Mouse (Mus musculus): Measurements from ENCODE around the gene Ciz1. TPM values are rescaled to one million over a fixed set of nuclear protein-coding genes. Genes with fewer than 3 reads are reported as not detected.

Gene Ciz1
- polyA plus RNA-seq, 1 experiment from 2014 or later = 14.8 TPM

Small RNA genes within 50 kb of the gene (microRNA-seq; reads per million reads assigned to microRNA genes)
- gene Gm23363 (not detected), gene Mir199b (239 reads per million, percentile 60 among the genes with 10 or more reads in this experiment)

Other genes starting within 250 kb of the Ciz1 start
- 6.8 and 7.7 TPM in 2 replicates for gene Prrc2b, start 201.2 kb upstream of the Ciz1 start, polyA plus RNA-seq (2015; fragmentation: Nextera tagmentation; extraction: Ambion mirVana)
- gene Pomt1, start 115.7 kb upstream of the Ciz1 start, polyA plus RNA-seq (2015; fragmentation: Nextera tagmentation; extraction: Ambion mirVana) = 15.4 and 15.6 TPM in 2 replicates
- gene Uck1, start 92.2 kb upstream of the Ciz1 start, polyA plus RNA-seq (2015; fragmentation: Nextera tagmentation; extraction: Ambion mirVana) = 28.0 and 30.1 TPM in 2 replicates
- 7.4 and 8.7 TPM in 2 replicates for gene Golga2, start 64.9 kb upstream of the Ciz1 start, polyA plus RNA-seq (2015; fragmentation: Nextera tagmentation; extraction: Ambion mirVana)
- 218 and 237 TPM in 2 replicates for gene Swi5, start 64.3 kb upstream of the Ciz1 start, polyA plus RNA-seq (2015; fragmentation: Nextera tagmentation; extraction: Ambion mirVana)
- 0.65 and 0.81 TPM in 2 replicates for gene Dnm1, start 1.0 kb downstream of the Ciz1 start, polyA plus RNA-seq (2015; fragmentation: Nextera tagmentation; extraction: Ambion mirVana)
- gene 1110008P14Rik, start 29.6 kb downstream of the Ciz1 start, polyA plus RNA-seq (2015; fragmentation: Nextera tagmentation; extraction: Ambion mirVana) = 35.3 and 39.2 TPM in 2 replicates
- 18.0 and 22.8 TPM in 2 replicates for gene Lcn2, start 35.9 kb downstream of the Ciz1 start, polyA plus RNA-seq (2015; fragmentation: Nextera tagmentation; extraction: Ambion mirVana)
- gene Ptges2, start 43.6 kb downstream of the Ciz1 start, polyA plus RNA-seq (2015; fragmentation: Nextera tagmentation; extraction: Ambion mirVana) = 14.1 and 15.5 TPM in 2 replicates
- gene Naif1, start 98.1 kb downstream of the Ciz1 start, polyA plus RNA-seq (2015; fragmentation: Nextera tagmentation; extraction: Ambion mirVana) = 2.2 and 2.4 TPM in 2 replicates
- gene Slc25a25, start 99.1 kb downstream of the Ciz1 start, polyA plus RNA-seq (2015; fragmentation: Nextera tagmentation; extraction: Ambion mirVana) = 8.7 and 9.2 TPM in 2 replicates
- 1.0 and 1.1 TPM in 2 replicates for gene Fam102a, start 183.0 kb downstream of the Ciz1 start, polyA plus RNA-seq (2015; fragmentation: Nextera tagmentation; extraction: Ambion mirVana)
- 60.4 and 64.2 TPM in 2 replicates for gene Dpm2, start 218.5 kb downstream of the Ciz1 start, polyA plus RNA-seq (2015; fragmentation: Nextera tagmentation; extraction: Ambion mirVana)
- gene Pip5kl1, start 222.5 kb downstream of the Ciz1 start, polyA plus RNA-seq (2015; fragmentation: Nextera tagmentation; extraction: Ambion mirVana) = 0.10 TPM in 1 of 2 replicates, not detected in the other
- not detected in 2 replicates for gene 9430097D07Rik, start 223.4 kb downstream of the Ciz1 start, polyA plus RNA-seq (2015; fragmentation: Nextera tagmentation; extraction: Ambion mirVana)
- gene St6galnac4, start 234.8 kb downstream of the Ciz1 start, polyA plus RNA-seq (2015; fragmentation: Nextera tagmentation; extraction: Ambion mirVana) = 13.5 and 14.1 TPM in 2 replicates
- gene St6galnac6, start 247.4 kb downstream of the Ciz1 start, polyA plus RNA-seq (2015; fragmentation: Nextera tagmentation; extraction: Ambion mirVana) = 10.0 and 12.8 TPM in 2 replicates

Data from liver, embryonic 13.5 days (tissue).